Mouse (Mus musculus) embryonic facial prominence, embryonic 10.5 days (tissue): ENCODE data around the gene Ucp1. TPM values are rescaled to one million over a fixed set of nuclear protein-coding genes. Genes with fewer than 3 reads are reported as not detected.

Experiments
- DNase-seq: peaks from one replicate; pipeline ENCODE4 v3.0.0-alpha.2; 2017; ENCODE audit warnings: low spot score
- H3K27ac ChIP-seq: fragments of 300-500 bp; sonication (generic); replicated peaks from 2 replicates; pipeline ENCODE4 v1.5.1; 2016; ENCODE audit warnings: mild to moderate bottlenecking
- H3K27me3 ChIP-seq: fragments of 300-500 bp; sonication (generic); replicated peaks from 2 replicates; pipeline ENCODE4 v1.6.1; 2016; ENCODE audit warnings: low read depth, mild to moderate bottlenecking; ENCODE audit not compliant: poor library complexity, severe bottlenecking
- H3K36me3 ChIP-seq: fragments of 300-500 bp; sonication (generic); replicated peaks from 2 replicates; pipeline ENCODE4 v1.6.1; 2016; ENCODE audit warnings: mild to moderate bottlenecking, moderate library complexity
- H3K4me1 ChIP-seq: fragments of 300-500 bp; sonication (generic); 2 replicates; pipeline ENCODE4 v1.6.1; 2016
- H3K4me3 ChIP-seq: fragments of 300-500 bp; sonication (generic); 2 replicates; pipeline ENCODE4 v1.5.1; 2016; ENCODE audit warnings: mild to moderate bottlenecking, moderate library complexity
- H3K9me3 ChIP-seq: fragments of 300-500 bp; sonication (generic); 2 replicates; pipeline ENCODE4 v1.6.1; 2016; ENCODE audit warnings: mild to moderate bottlenecking
- WGBS: fragments of 180-500 bp; shearing (Covaris S2); methylation state at CpG from one replicate; pipeline ENCODE4 v1.1.7; 2016; 5-methylcytosine and 5-hydroxymethylcytosine counted together
- polyA plus RNA-seq: library from polyadenylated mRNA; unstranded; fragments of >200 nt; fragmentation: Nextera tagmentation; extraction: Ambion mirVana; gene quantifications from 2 replicates; pipeline ENCODE4 v1.2.1, GENCODE M21; 2016

Ucp1 gene
- 0.09 TPM in 1 of 2 replicates, not detected in the other for polyA plus RNA-seq

- Histone ChIP-seq H3K4me3 (peak within 1 kb of the TSS; percentile 52), H3K27ac (no peak within 1 kb of the TSS), H3K9me3 (no peaks in the 10 kb centered on the region), H3K27me3 (peaks cover 39% of the 10 kb centered on the region), H3K36me3 (no peaks in the 10 kb centered on the region), H3K4me1 (peaks cover 12% of the 10 kb centered on the region)
- WGBS = 2% methylated on average over 20 of the region's 20 CpGs
- peak; percentile 28 for DNase-seq
Observed at GRCm38 (mm10) chr8:83290176-83290575, at the start of gene Ucp1. Gene Ucp1 (plus strand): TSS chr8:83290352.

GRCm38 (mm10) chr8:83244151-83244550, 46.0 kb upstream of the Ucp1 start:
- no peak for DNase-seq
- H3K36me3 ChIP-seq = peaks cover 22% of the 10 kb centered on the region
- WGBS = 89% methylated on average over 7 of the region's 7 CpGs

GRCm38 (mm10) chr8:83250858-83251257, 39.3 kb upstream of the Ucp1 start:
- peaks cover 36% of the 10 kb centered on the region for H3K36me3 ChIP-seq
- H3K27me3 ChIP-seq = no peaks in the 10 kb centered on the region
- H3K9me3 ChIP-seq = no peaks in the 10 kb centered on the region
- no peak overlapping the region for H3K4me3 ChIP-seq
- H3K4me1 ChIP-seq = peaks cover 8% of the 10 kb centered on the region
- no peak for DNase-seq
- WGBS = 86% methylated on average over 6 of the region's 6 CpGs
- H3K27ac ChIP-seq = no peak overlapping the region

More at GRCm38 (mm10) chr8:83244151-83244550, 46.0 kb upstream of the Ucp1 start:
- 0 out of 2 replicates have a peak, but pooled peaks cover 2% of the 10 kb centered on the region for H3K4me1 ChIP-seq
- no peak overlapping the region for H3K4me3 ChIP-seq
- no peak overlapping the region for H3K27ac ChIP-seq
- H3K9me3 ChIP-seq = no peaks in the 10 kb centered on the region
- no peaks in the 10 kb centered on the region for H3K27me3 ChIP-seq

DNA sequence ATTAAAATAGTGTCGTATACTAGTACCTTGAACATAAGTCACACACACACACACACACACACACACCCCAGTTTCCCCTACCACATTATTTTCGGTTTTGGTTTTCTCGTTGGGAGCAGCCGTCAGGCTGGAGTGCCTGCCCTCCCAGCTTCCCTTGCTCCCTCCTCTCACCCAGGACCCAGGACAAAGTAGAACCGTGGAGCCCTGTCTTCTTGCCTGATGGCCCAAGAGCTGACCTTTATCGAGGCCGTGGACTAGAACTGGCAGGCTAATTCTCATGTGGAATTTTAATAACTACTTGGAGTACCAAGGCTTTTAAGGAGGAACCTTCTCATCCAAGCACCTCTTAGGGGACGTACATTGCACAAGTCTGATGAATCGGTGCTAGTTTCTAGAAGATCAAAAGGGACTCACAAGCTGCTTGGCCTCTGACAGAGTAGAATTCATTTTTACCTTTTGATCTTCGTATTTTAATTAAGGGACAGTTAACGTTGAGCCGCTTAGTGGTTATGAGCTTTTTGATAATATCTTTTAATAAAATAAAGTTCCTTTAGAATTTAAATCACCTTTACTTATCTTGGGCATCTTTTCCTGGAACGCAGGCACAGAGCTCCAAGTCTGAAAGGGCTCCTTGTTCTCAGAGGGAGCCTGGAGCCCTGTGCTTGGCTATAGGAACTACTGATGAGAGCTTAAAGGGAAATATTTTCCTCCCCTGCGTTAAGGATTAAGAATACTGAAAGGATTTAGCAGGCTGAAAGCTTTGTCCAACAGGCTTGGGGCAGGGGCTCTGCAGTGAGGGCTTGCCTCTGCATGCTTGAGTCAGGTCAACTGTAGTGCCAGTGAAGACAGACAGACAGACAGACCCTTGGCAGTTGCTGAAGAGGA, 38.5 kb upstream of the Ucp1 start:
- peak; percentile 10 for DNase-seq

GRCm38 (mm10) chr8:83252791-83253190, 37.4 kb upstream of the Ucp1 start:
- no peak overlapping the region for H3K4me3 ChIP-seq
- peak overlapping the region; percentile 44; the same call in 1 of the 2 replicates for H3K27ac ChIP-seq
- H3K36me3 ChIP-seq = peaks cover 42% of the 10 kb centered on the region
- no peaks in the 10 kb centered on the region for H3K27me3 ChIP-seq
- no peak for DNase-seq
- WGBS = 83% methylated on average over 5 of the region's 5 CpGs
- H3K4me1 ChIP-seq = peaks cover 8% of the 10 kb centered on the region
- no peaks in the 10 kb centered on the region for H3K9me3 ChIP-seq

More for the DNA sequence above, 38.5 kb upstream of the Ucp1 start:
- 64% methylated on average over 14 of the region's 14 CpGs for WGBS
- Histone ChIP-seq H3K36me3 (peaks cover 37% of the 10 kb centered on the region), H3K4me3 (no peak overlapping the region), H3K27me3 (no peaks in the 10 kb centered on the region), H3K9me3 (no peaks in the 10 kb centered on the region), H3K27ac (peak overlapping the region; percentile 5), H3K4me1 (peaks cover 8% of the 10 kb centered on the region)

- 90% methylated on average over 5 of the region's 5 CpGs for WGBS
- no peaks in the 10 kb centered on the region; the same call in 1 of the 2 replicates for H3K4me1 ChIP-seq
- H3K4me3 ChIP-seq = no peak overlapping the region
- no peak overlapping the region for H3K27ac ChIP-seq
- DNase-seq = no peak
- H3K27me3 ChIP-seq = no peaks in the 10 kb centered on the region
- H3K9me3 ChIP-seq = no peaks in the 10 kb centered on the region
- H3K36me3 ChIP-seq = peaks cover 52% of the 10 kb centered on the region
Observed at GRCm38 (mm10) chr8:83257631-83258030, 32.5 kb upstream of the Ucp1 start.

- Histone ChIP-seq H3K36me3 (peaks cover 47% of the 10 kb centered on the region), H3K4me1 (no peaks in the 10 kb centered on the region), H3K27ac (no peak overlapping the region), H3K4me3 (no peak overlapping the region), H3K9me3 (no peaks in the 10 kb centered on the region), H3K27me3 (no peaks in the 10 kb centered on the region)
- peak; percentile 80 for DNase-seq
- WGBS = 69% methylated on average over 16 of the region's 16 CpGs
Observed at GRCm38 (mm10) chr8:83260418-83261215, 29.5 kb upstream of the Ucp1 start.

DNA sequence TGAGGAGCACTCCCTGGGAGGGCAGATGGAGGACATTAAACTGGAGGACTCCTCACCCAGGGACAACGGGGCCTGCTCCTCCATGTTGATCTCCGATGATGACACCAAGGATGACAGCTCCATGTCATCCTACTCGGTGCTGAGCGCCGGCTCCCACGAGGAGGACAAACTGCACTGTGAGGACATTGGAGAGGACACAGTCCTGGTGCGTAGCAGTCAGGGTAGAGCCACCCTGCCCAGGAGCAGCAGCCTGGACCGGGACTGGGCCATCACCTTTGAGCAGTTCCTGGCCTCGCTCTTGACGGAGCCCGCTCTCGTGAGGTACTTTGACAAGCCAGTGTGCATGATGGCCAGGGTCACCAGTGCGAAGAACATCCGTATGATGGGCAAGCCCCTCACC, 19.0 kb upstream of the Ucp1 start:
- Histone ChIP-seq H3K9me3 (no peaks in the 10 kb centered on the region), H3K4me1 (peaks cover 7% of the 10 kb centered on the region), H3K27me3 (no peaks in the 10 kb centered on the region), H3K36me3 (peaks cover 32% of the 10 kb centered on the region), H3K4me3 (no peak overlapping the region), H3K27ac (no peak overlapping the region)
- no peak for DNase-seq
- WGBS = 95% methylated on average over 14 of the region's 14 CpGs

DNA sequence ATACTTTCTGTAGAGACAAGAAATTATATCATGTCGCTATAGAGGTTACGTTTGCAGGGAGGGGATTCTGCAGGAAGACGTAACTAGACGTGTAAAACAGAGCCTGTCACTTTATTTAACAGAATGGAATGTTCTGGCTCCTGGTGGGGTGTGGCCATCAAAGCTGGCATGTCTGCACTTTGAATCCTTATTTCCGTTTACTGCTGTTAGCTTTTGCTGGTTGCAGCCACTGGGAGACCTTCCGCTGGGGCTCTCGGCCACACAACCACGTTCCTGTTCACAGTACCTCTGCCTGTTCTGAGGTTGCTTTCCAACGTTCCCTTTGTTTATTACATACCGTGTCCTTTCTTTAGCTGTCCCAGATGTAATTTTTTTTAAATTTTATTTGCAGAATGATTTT, 17.7 kb upstream of the Ucp1 start:
- Histone ChIP-seq H3K27me3 (no peaks in the 10 kb centered on the region), H3K4me1 (peaks cover 7% of the 10 kb centered on the region), H3K27ac (no peak overlapping the region), H3K9me3 (no peaks in the 10 kb centered on the region), H3K4me3 (no peak overlapping the region), H3K36me3 (peaks cover 20% of the 10 kb centered on the region)
- 85% methylated on average over 10 of the region's 10 CpGs for WGBS
- no peak for DNase-seq

- WGBS = 62% methylated on average over 11 of the region's 11 CpGs
- H3K27me3 ChIP-seq = no peaks in the 10 kb centered on the region
- H3K4me1 ChIP-seq = peaks cover 7% of the 10 kb centered on the region
- H3K36me3 ChIP-seq = peaks cover 15% of the 10 kb centered on the region
- no peaks in the 10 kb centered on the region for H3K9me3 ChIP-seq
- H3K4me3 ChIP-seq = no peak overlapping the region
- no peak for DNase-seq
- H3K27ac ChIP-seq = no peak overlapping the region
Observed at GRCm38 (mm10) chr8:83274470-83274869, 15.7 kb upstream of the Ucp1 start.

DNA sequence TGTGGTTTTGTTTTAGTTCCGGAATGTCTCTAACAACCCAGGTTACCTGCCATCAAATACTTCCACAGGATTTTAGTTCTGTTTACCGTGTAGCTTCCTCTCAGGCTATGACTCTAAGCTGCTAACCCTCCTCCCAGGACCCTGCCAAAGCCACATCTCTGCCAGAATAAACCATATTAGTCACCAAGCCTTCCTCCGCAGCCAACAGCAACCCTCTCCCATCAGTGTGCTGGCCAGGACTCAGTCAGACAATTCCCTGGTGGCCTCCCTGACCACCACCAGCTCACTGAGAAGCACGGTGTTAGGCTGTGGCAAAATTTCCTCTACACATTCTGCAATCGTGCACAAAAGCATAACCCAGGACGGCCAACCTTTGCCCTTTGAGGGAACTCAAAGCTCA, 11.7 kb upstream of the Ucp1 start:
- Histone ChIP-seq H3K9me3 (no peaks in the 10 kb centered on the region), H3K4me1 (peaks cover 7% of the 10 kb centered on the region), H3K27me3 (no peaks in the 10 kb centered on the region), H3K27ac (no peak overlapping the region), H3K36me3 (no peaks in the 10 kb centered on the region; the same call in 1 of the 2 replicates), H3K4me3 (no peak overlapping the region)
- WGBS = 89% methylated on average over 6 of the region's 6 CpGs
- DNase-seq = no peak

- no peak overlapping the region for H3K4me3 ChIP-seq
- H3K36me3 ChIP-seq = no peaks in the 10 kb centered on the region
- H3K27ac ChIP-seq = no peak overlapping the region
- WGBS = 89% methylated on average over 8 of the region's 8 CpGs
- no peaks in the 10 kb centered on the region for H3K9me3 ChIP-seq
- DNase-seq = no peak
- peaks cover 6% of the 10 kb centered on the region for H3K4me1 ChIP-seq
- H3K27me3 ChIP-seq = peaks cover 19% of the 10 kb centered on the region
Observed at GRCm38 (mm10) chr8:83285391-83285790, 4.8 kb upstream of the Ucp1 start.
